Mouse (Mus musculus) inflammation-experienced regulatory T-cells, adult 6 months (primary cell): Measurements from ENCODE around the gene Ssx2ip. TPM values are rescaled to one million over a fixed set of nuclear protein-coding genes. Genes with fewer than 3 reads are reported as not detected.

Experiments used
- ATAC-seq: one replicate; pipeline ENCODE4 v1.8.0; 2017
- polyA plus RNA-seq, 3 experiments: library from polyadenylated mRNA; unstranded; fragments of 100-300 nt; shearing (Covaris generic); gene quantifications; one replicate each; pipeline ENCODE4 v1.2.1; 2017

The Ssx2ip gene
- 1 to 10 TPM in 2 of 3 experiments, under 1 TPM in 1; 0.91 to 1.3 (median 1.1) TPM for polyA plus RNA-seq

GRCm38 (mm10) chr3:146404311-146405201 lies at the start of gene Ssx2ip:
Ssx2ip (plus strand) TSS chr3:146404642.
- ATAC-seq = peak; percentile 94

GRCm38 (mm10) chr3:146355146-146355545 lies 49.3 kb upstream of the Ssx2ip start:
- ATAC-seq = no peak

- no peak for ATAC-seq
Measured at GRCm38 (mm10) chr3:146365471-146365870, 39.0 kb upstream of the Ssx2ip start.

- no peak for ATAC-seq
Measured at GRCm38 (mm10) chr3:146367058-146367457, 37.4 kb upstream of the Ssx2ip start.

GRCm38 (mm10) chr3:146370553-146371095 lies 33.8 kb upstream of the Ssx2ip start:
- ATAC-seq = no peak

- no peak for ATAC-seq
Measured at GRCm38 (mm10) chr3:146371201-146371600, 33.2 kb upstream of the Ssx2ip start.

- ATAC-seq = no peak
Measured at GRCm38 (mm10) chr3:146374596-146375175, 29.8 kb upstream of the Ssx2ip start.

GRCm38 (mm10) chr3:146375224-146375657 lies 29.2 kb upstream of the Ssx2ip start:
- no peak for ATAC-seq

GRCm38 (mm10) chr3:146376337-146377130 lies 27.9 kb upstream of the Ssx2ip start:
- no peak for ATAC-seq

GRCm38 (mm10) chr3:146377216-146377615 lies 27.2 kb upstream of the Ssx2ip start:
- ATAC-seq = no peak

GRCm38 (mm10) chr3:146378753-146379152 lies 25.7 kb upstream of the Ssx2ip start:
- ATAC-seq = no peak

GRCm38 (mm10) chr3:146379740-146380466 lies 24.5 kb upstream of the Ssx2ip start:
- ATAC-seq = no peak

GRCm38 (mm10) chr3:146380874-146381273 lies 23.6 kb upstream of the Ssx2ip start:
- no peak for ATAC-seq

GRCm38 (mm10) chr3:146381471-146381870 lies 23.0 kb upstream of the Ssx2ip start:
- ATAC-seq = no peak

- ATAC-seq = no peak
Measured at GRCm38 (mm10) chr3:146386800-146387199, 17.6 kb upstream of the Ssx2ip start.

- ATAC-seq = no peak
Measured at GRCm38 (mm10) chr3:146392656-146393321, 11.7 kb upstream of the Ssx2ip start.

GRCm38 (mm10) chr3:146393641-146394100 lies 10.8 kb upstream of the Ssx2ip start:
- ATAC-seq = no peak

GRCm38 (mm10) chr3:146396256-146396655 lies 8.2 kb upstream of the Ssx2ip start:
- no peak for ATAC-seq

- no peak for ATAC-seq
Measured at GRCm38 (mm10) chr3:146396934-146397333, 7.5 kb upstream of the Ssx2ip start.

- no peak for ATAC-seq
Measured at GRCm38 (mm10) chr3:146397847-146398246, 6.6 kb upstream of the Ssx2ip start.

GRCm38 (mm10) chr3:146399203-146399602 lies 5.2 kb upstream of the Ssx2ip start:
- ATAC-seq = no peak
